Mouse (Mus musculus) ES-E14 (cell line): ENCODE measurements around the gene Aars2.

Experiments used
- CHD2 ChIP-seq: IDR thresholded peaks from 2 replicates; pipeline ENCODE4 v1.6.1; 2014; ENCODE audit warnings: mild to moderate bottlenecking, low read depth, low read length, inconsistent platforms
- ZC3H11A ChIP-seq: IDR thresholded peaks from 2 replicates; pipeline ENCODE4 v1.6.1; 2012; ENCODE audit warnings: low read depth, mild to moderate bottlenecking, inconsistent platforms, low read length, borderline replicate concordance

GRCm38 (mm10) chr17:45489736-45490135, 16.9 kb upstream of the Aars2 start:
- TF ChIP-seq CHD2 (no peak), ZC3H11A (no peak)
